Mouse (Mus musculus) liver, embryonic 14.5 days (tissue): ENCODE results near the gene Cep170.

Source experiments
- CTCF ChIP-seq: IDR thresholded peaks from 2 replicates; pipeline ENCODE4 v1.5.1; 2016; ENCODE audit warnings: antibody characterized with exemption, low read depth, control low read depth
- EP300 ChIP-seq: IDR thresholded peaks from 2 replicates; pipeline ENCODE4 v1.6.1; 2016; ENCODE audit warnings: antibody characterized with exemption, low read depth

DNA sequence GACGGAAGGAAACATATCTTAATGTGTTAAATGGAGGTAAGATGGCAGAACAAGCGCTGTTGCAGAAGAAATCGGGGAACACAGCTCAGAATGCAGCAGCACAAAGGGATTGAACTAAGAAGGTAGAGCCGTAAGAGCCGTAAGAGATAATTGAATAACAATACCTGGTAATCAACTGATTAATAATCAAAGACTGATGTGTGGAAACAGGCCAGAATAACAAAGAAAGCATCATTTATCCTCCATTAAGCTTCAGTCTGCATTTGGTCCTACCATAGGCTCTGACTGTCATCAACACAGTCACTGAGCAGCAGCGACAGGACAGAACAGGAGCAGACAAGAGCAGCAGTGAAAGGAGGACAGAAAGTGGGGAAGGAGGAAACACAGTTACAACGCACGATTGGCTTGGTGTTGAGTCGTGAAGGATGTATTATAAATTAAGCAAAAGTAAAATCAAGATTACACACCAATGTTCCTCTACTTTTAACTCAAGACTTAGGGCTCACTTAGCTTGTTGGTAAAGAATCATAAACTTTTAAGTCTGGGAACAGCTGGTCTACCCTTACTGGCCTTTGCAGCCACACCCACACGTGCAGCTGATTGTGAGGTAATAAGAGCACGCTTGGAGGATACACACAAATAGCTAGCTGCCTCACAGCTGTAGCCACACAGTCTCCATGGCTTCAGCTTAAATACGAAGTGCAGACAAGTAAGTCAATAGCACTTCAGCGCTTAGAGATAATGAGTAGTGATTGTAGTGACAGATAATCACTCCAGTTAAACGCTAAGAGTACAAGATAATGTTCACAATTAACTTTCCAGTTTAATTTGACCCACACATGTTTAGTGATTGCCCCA is 59.8 kb downstream of the Cep170 start:
- TF ChIP-seq EP300 (no peak), CTCF (no peak)
